Mouse (Mus musculus) T-helper 2 cell (primary cell): ENCODE results near the gene N4bp2l1.
"Not testable (repeated sequence)": the region's sequence is repeated elsewhere in the genome, so short reads cannot be mapped to it uniquely, and the experiment has no call there.

Source experiments
- in situ Hi-C: fragments of 300-600 bp; cut with MboI, MseI; formaldehyde crosslinking; loops from one replicate; pipeline ENCODE4 v1.15.1; 2025; ENCODE audit warnings: high pct_unique_total_duplicates

Gene N4bp2l1

GRCm38 (mm10) chr5:150597088-150597487, at the start of gene N4bp2l1:
Gene N4bp2l1, minus strand, starts transcription at chr5:150597188.
- in situ Hi-C loops = no loop called here

GRCm38 (mm10) chr5:150644926-150645325, 47.9 kb upstream of the N4bp2l1 start:
- in situ Hi-C loops = no loop called here

- in situ Hi-C loops = not testable (repeated sequence)
Measured at GRCm38 (mm10) chr5:150643390-150643789, 46.4 kb upstream of the N4bp2l1 start.

- in situ Hi-C loops = no loop called here
Measured at GRCm38 (mm10) chr5:150641440-150641839, 44.5 kb upstream of the N4bp2l1 start.

- in situ Hi-C loops = no loop called here
Measured at GRCm38 (mm10) chr5:150629692-150630091, 32.7 kb upstream of the N4bp2l1 start.

GRCm38 (mm10) chr5:150629272-150629671, 32.3 kb upstream of the N4bp2l1 start:
- in situ Hi-C loops = no loop called here

GRCm38 (mm10) chr5:150625528-150625927, 28.5 kb upstream of the N4bp2l1 start:
- in situ Hi-C loops = no loop called here

- in situ Hi-C loops = no loop called here
Measured at GRCm38 (mm10) chr5:150622792-150623191, 25.8 kb upstream of the N4bp2l1 start.

- in situ Hi-C loops = no loop called here
Measured at GRCm38 (mm10) chr5:150621592-150621991, 24.6 kb upstream of the N4bp2l1 start.

- in situ Hi-C loops = no loop called here
Measured at GRCm38 (mm10) chr5:150620588-150621135, 23.7 kb upstream of the N4bp2l1 start.

GRCm38 (mm10) chr5:150618599-150619355, 21.8 kb upstream of the N4bp2l1 start:
- in situ Hi-C loops = no loop called here

GRCm38 (mm10) chr5:150616731-150617130, 19.7 kb upstream of the N4bp2l1 start:
- in situ Hi-C loops = no loop called here

GRCm38 (mm10) chr5:150616216-150616615, 19.2 kb upstream of the N4bp2l1 start:
- in situ Hi-C loops = no loop called here

GRCm38 (mm10) chr5:150614054-150614453, 17.1 kb upstream of the N4bp2l1 start:
- in situ Hi-C loops = no loop called here

- in situ Hi-C loops = no loop called here
Measured at GRCm38 (mm10) chr5:150611697-150612096, 14.7 kb upstream of the N4bp2l1 start.

GRCm38 (mm10) chr5:150611136-150611535, 14.1 kb upstream of the N4bp2l1 start:
- in situ Hi-C loops = no loop called here

- in situ Hi-C loops = no loop called here
Measured at GRCm38 (mm10) chr5:150607631-150608030, 10.6 kb upstream of the N4bp2l1 start.

GRCm38 (mm10) chr5:150606131-150606530, 9.1 kb upstream of the N4bp2l1 start:
- in situ Hi-C loops = no loop called here

GRCm38 (mm10) chr5:150601441-150602230, 4.6 kb upstream of the N4bp2l1 start:
- in situ Hi-C loops = no loop called here

- in situ Hi-C loops = no loop called here
Measured at GRCm38 (mm10) chr5:150600554-150601440, 3.8 kb upstream of the N4bp2l1 start.
